26 mouse cellular contexts compared by ENCODE assay signal in the genomic region with DNA sequence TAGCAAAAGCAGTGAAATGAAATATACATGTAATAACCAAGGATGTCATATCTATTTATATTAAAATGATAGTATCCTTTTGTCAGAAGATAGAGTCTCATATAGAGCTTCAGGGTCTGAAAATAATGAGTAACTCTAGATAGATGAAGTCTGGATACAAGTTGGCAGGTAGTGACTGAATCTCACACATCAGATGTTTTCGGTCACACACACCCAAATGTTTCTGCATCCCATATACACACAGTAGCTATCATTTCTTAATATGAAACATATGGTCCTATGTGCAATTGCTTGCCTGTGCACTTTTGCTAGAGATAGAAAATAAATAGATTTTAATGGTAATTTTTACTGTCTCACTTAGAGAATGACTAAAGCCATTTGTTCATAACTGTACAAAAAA.
"Had no signal": no experiment of that assay in that cellular context is flagged by ENCODE, and none has a peak within 500 bp of the region (broad histone marks: within the 10 kb centered on the region; RNA-seq: fewer than 3 reads in every experiment).

No protein-coding gene starts in this region.

- H3K4me2 ChIP-seq: heart, embryonic 12.5 days; hindbrain, embryonic 13.5 days; hindbrain, embryonic 15.5 days; kidney, embryonic 15.5 days; limb, embryonic 13.5 days; limb, embryonic 15.5 days; liver, embryonic 12.5 days had no signal

- H3K9ac ChIP-seq: heart, embryonic 12.5 days; hindbrain, embryonic 13.5 days; hindbrain, embryonic 15.5 days; kidney, embryonic 15.5 days; limb, embryonic 13.5 days; limb, embryonic 15.5 days; liver, embryonic 12.5 days; liver, embryonic 14.5 days had no signal

- H3K27me3 ChIP-seq: heart, embryonic 12.5 days; hindbrain, embryonic 13.5 days; hindbrain, embryonic 15.5 days; kidney, embryonic 15.5 days; limb, embryonic 13.5 days; limb, embryonic 15.5 days; liver, embryonic 12.5 days had no signal

- ATAC-seq: hindbrain, postnatal 0 days; intestine, embryonic 16.5 days; liver, embryonic 12.5 days had no signal

- H3K4me3 ChIP-seq: gastrocnemius, adult 2 months; heart, embryonic 10.5 days; heart, embryonic 12.5 days; hindbrain, embryonic 13.5 days; hindbrain, embryonic 15.5 days; kidney, embryonic 15.5 days; limb, embryonic 13.5 days; limb, embryonic 15.5 days; liver, embryonic 12.5 days had no signal

- H3K27ac ChIP-seq: gastrocnemius, adult 2 months; heart, embryonic 10.5 days; hindbrain, embryonic 13.5 days; hindbrain, embryonic 15.5 days; hindbrain, postnatal 0 days; kidney, embryonic 15.5 days; kidney, postnatal 0 days; limb, embryonic 13.5 days; limb, embryonic 15.5 days; liver, embryonic 12.5 days; liver, embryonic 14.5 days had no signal

- DNase-seq: gastrocnemius, adult 2 months; gastrocnemius, postnatal 10 days; gastrocnemius, postnatal 25 days; heart, adult 18-20 months; heart, postnatal 10 days; heart, postnatal 36 days; kidney, adult 11 months; kidney, adult 2 months; kidney, adult 9 months; kidney, postnatal 14 days; kidney, postnatal 36 days; layer of hippocampus, adult 9-11 months; layer of hippocampus, postnatal 36 days; left cerebral cortex, postnatal 4 days had no signal

- H3K36me3 ChIP-seq: heart, embryonic 10.5 days; heart, embryonic 12.5 days; hindbrain, embryonic 13.5 days; hindbrain, embryonic 15.5 days; kidney, embryonic 15.5 days; limb, embryonic 13.5 days; limb, embryonic 15.5 days; liver, embryonic 12.5 days had no signal

- H3K4me1 ChIP-seq: heart, embryonic 10.5 days; heart, embryonic 12.5 days; hindbrain, embryonic 13.5 days; hindbrain, embryonic 15.5 days; kidney, embryonic 15.5 days; limb, embryonic 13.5 days; limb, embryonic 15.5 days; liver, embryonic 12.5 days had no signal

- H3K9me3 ChIP-seq: heart, embryonic 10.5 days; heart, embryonic 12.5 days; hindbrain, embryonic 13.5 days; hindbrain, embryonic 15.5 days; kidney, embryonic 15.5 days; limb, embryonic 13.5 days; limb, embryonic 15.5 days; liver, embryonic 12.5 days had no signal
